Mouse (Mus musculus) forebrain, embryonic 12.5 days (tissue): Measurements from ENCODE around the gene Dmbx1. TPM values are rescaled to one million over a fixed set of nuclear protein-coding genes. Genes with fewer than 3 reads are reported as not detected.

Experiments
- ATAC-seq: fragments of 200-750 bp; cut with Nextera tagmentation; 2 replicates; pipeline ENCODE4 v1.8.0; 2017; ENCODE audit warnings: moderate TSS enrichment; ENCODE audit not compliant: low FRiP score
- H3K27ac ChIP-seq: fragments of 300-500 bp; sonication (generic); 2 replicates; pipeline ENCODE4 v1.5.1; 2016; ENCODE audit warnings: mild to moderate bottlenecking
- H3K27me3 ChIP-seq: fragments of 300-500 bp; sonication (generic); 2 replicates; pipeline ENCODE4 v1.6.1; 2016; ENCODE audit warnings: mild to moderate bottlenecking
- H3K36me3 ChIP-seq: fragments of 300-500 bp; sonication (generic); replicated peaks from 2 replicates; pipeline ENCODE4 v1.6.1; 2016; ENCODE audit warnings: mild to moderate bottlenecking
- H3K4me1 ChIP-seq: fragments of 300-500 bp; sonication (generic); 2 replicates; pipeline ENCODE4 v1.6.1; 2016
- H3K4me2 ChIP-seq: fragments of 300-500 bp; sonication (generic); 2 replicates; pipeline ENCODE4 v1.6.1; 2016; ENCODE audit warnings: mild to moderate bottlenecking, moderate library complexity
- H3K4me3 ChIP-seq: fragments of 300-500 bp; sonication (generic); replicated peaks from 2 replicates; pipeline ENCODE4 v1.5.1; 2016; ENCODE audit warnings: mild to moderate bottlenecking
- H3K9ac ChIP-seq: fragments of 300-500 bp; sonication (generic); 2 replicates; pipeline ENCODE4 v1.6.1; 2016; ENCODE audit warnings: mild to moderate bottlenecking
- H3K9me3 ChIP-seq: fragments of 300-500 bp; sonication (generic); 2 replicates; pipeline ENCODE4 v1.6.1; 2016
- WGBS: fragments of 180-500 bp; shearing (Covaris S2); methylation state at CpG from one replicate; pipeline ENCODE4 v1.1.7; 2016; 5-methylcytosine and 5-hydroxymethylcytosine counted together
- polyA plus RNA-seq: library from polyadenylated mRNA; unstranded; fragments of >200 nt; fragmentation: Nextera tagmentation; extraction: Ambion mirVana; gene quantifications from 2 replicates; pipeline ENCODE4 v1.2.1, GENCODE M21; 2016

The Dmbx1 gene
- polyA plus RNA-seq, 1 experiment from 2014 or later: 0.87 TPM

DNA sequence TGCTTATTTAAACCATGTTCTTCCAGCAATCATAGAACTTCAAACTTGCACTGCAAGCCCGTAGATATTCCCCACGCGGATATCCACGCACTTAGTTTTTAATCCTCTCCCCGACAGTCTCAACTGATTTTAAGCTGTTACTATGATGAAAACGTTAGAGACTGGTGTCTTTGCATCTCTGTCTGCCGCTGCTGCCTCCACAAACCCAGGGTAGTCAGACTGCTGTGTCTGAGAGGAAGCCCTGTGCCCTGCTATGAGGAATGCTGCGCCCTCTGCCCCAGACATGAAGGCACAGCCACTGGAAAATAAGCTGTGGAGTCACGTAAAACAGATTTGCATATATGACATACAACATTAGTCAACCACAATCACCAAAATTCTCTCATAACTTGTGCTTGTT is 60.9 kb downstream of the Dmbx1 start:
- Histone ChIP-seq H3K27me3 (0 out of 2 replicates have a peak, but pooled peaks cover under 1% of the 10 kb centered on the region), H3K4me2 (no peak overlapping the region), H3K36me3 (peaks cover 14% of the 10 kb centered on the region; the same call in 1 of the 2 replicates), H3K9me3 (no peaks in the 10 kb centered on the region), H3K9ac (no peak overlapping the region), H3K4me1 (peaks cover 56% of the 10 kb centered on the region), H3K27ac (no peak overlapping the region), H3K4me3 (no peak overlapping the region)
- WGBS: 35% methylated on average over 9 of the region's 9 CpGs
- ATAC-seq: no peak

DNA sequence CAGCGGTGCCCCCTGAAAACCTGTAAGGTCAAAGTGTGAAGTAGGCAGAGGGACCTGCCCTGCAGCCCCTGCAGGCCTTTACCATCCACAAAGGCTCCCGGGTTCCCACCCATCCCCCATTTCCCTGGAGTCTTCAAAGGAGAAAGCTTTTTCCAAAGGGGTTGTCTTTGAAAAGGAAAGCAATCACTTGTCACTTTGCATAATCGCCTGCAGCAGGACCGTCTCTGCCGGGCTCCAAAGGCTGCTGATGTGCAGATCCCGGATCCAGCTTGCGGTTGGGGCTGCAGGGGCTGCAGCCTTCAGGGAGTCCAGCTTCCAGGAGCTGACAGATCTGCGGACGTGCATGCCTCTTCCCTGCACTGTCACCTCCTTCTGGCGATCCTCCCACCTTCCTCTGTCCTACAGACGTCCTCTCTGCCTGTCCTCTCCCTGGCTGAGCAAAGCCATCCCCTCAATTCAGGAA is 61.5 kb downstream of the Dmbx1 start:
- peak; percentile 57 for ATAC-seq
- WGBS: 1% methylated on average over 11 of the region's 11 CpGs
- H3K9ac ChIP-seq: peak overlapping the region; percentile 36; the same call in 1 of the 2 replicates
- peaks cover 20% of the 10 kb centered on the region; the same call in 1 of the 2 replicates for H3K36me3 ChIP-seq
- no peak overlapping the region for H3K4me3 ChIP-seq
- peak overlapping the region; percentile 45 for H3K4me2 ChIP-seq
- peak overlapping the region; percentile 84 for H3K27ac ChIP-seq
- peaks cover 56% of the 10 kb centered on the region for H3K4me1 ChIP-seq
- no peaks in the 10 kb centered on the region for H3K9me3 ChIP-seq
- H3K27me3 ChIP-seq: no peaks in the 10 kb centered on the region

- Histone ChIP-seq H3K27me3 (no peaks in the 10 kb centered on the region), H3K4me3 (no peak overlapping the region), H3K36me3 (peaks cover 29% of the 10 kb centered on the region), H3K9ac (no peak overlapping the region), H3K4me1 (peaks cover 30% of the 10 kb centered on the region), H3K4me2 (no peak overlapping the region), H3K9me3 (no peaks in the 10 kb centered on the region), H3K27ac (no peak overlapping the region)
- no peak for ATAC-seq
- 77% methylated on average over 3 of the region's 3 CpGs for WGBS
Observed at GRCm38 (mm10) chr4:115873231-115873630, 66.5 kb downstream of the Dmbx1 start.

DNA sequence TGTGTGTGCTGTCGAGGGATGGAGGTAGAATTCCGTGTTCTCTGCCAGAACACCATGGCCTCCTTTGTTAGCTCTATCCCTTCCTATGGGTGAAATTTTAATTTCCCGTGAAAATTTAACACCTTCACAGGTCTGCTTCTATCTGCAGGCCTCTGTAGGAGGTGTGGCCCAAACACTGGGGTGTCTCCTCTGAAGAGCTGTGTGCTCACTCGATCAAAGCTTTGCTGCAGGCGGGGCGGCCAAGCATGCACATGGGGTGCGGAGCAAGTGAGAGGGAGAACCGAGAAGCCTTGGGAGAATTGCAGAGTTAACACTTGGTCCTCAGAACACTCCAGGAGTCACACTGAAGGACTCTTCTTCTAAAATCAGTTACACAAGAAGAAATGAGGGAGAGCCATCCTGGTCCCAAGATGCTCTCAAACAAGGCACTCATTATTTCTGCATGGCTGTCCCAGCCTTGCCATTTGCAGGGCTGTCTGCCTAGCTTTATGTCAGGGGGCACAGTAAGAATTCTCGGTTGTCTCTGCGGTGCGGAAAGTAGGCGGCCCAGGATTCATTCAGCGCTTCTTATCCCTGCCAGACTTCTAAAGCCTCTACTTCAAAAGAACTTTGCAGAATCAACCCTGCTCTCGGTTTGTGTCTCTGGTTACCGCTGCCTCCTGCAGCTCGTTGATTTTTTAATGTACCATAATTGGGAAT is 70.1 kb downstream of the Dmbx1 start:
- WGBS: 13% methylated on average over 16 of the region's 16 CpGs
- Histone ChIP-seq H3K4me1 (peaks cover 17% of the 10 kb centered on the region), H3K4me3 (no peak overlapping the region), H3K4me2 (peak overlapping the region; percentile 13; the same call in 1 of the 2 replicates), H3K9me3 (no peaks in the 10 kb centered on the region), H3K27ac (peak overlapping the region; percentile 58; the same call in 1 of the 2 replicates), H3K9ac (0 out of 2 replicates have a peak overlapping the region, but pooled peaks have one; percentile 21), H3K36me3 (peaks cover 16% of the 10 kb centered on the region), H3K27me3 (0 out of 2 replicates have a peak, but pooled peaks cover 5% of the 10 kb centered on the region)
- ATAC-seq: no peak

Other genes with a start within 250 kb of the Dmbx1 start
- 34.1 and 35.0 TPM in 2 replicates for gene Efcab14, start 202.2 kb downstream of the Dmbx1 start, polyA plus RNA-seq
- 0.50 TPM in 1 of 2 replicates, not detected in the other for gene Tex38, start 158.9 kb downstream of the Dmbx1 start, polyA plus RNA-seq
- 39.5 and 41.0 TPM in 2 replicates for gene Atpaf1, start 155.1 kb downstream of the Dmbx1 start, polyA plus RNA-seq
- 4.2 and 4.6 TPM in 2 replicates for gene Mob3c, start 111.8 kb downstream of the Dmbx1 start, polyA plus RNA-seq
- gene Mknk1, start 100.7 kb downstream of the Dmbx1 start, polyA plus RNA-seq: 25.9 and 27.2 TPM in 2 replicates
- gene Kncn, start 55.5 kb downstream of the Dmbx1 start, polyA plus RNA-seq: not detected in 2 replicates
- gene 6430628N08Rik, start 49.3 kb downstream of the Dmbx1 start, polyA plus RNA-seq: not detected in 2 replicates
- gene Faah, start 78.0 kb upstream of the Dmbx1 start, polyA plus RNA-seq: 3.2 and 3.6 TPM in 2 replicates
- gene Nsun4, start 114.0 kb upstream of the Dmbx1 start, polyA plus RNA-seq: 16.9 and 18.9 TPM in 2 replicates
- 377 and 389 TPM in 2 replicates for gene Uqcrh, start 135.1 kb upstream of the Dmbx1 start, polyA plus RNA-seq
- gene Lrrc41, start 135.3 kb upstream of the Dmbx1 start, polyA plus RNA-seq: 62.0 and 64.2 TPM in 2 replicates
- 61.4 and 63.1 TPM in 2 replicates for gene Rad54l, start 183.8 kb upstream of the Dmbx1 start, polyA plus RNA-seq
- 58.6 and 59.5 TPM in 2 replicates for gene Pomgnt1, start 183.9 kb upstream of the Dmbx1 start, polyA plus RNA-seq
- 2.0 and 2.2 TPM in 2 replicates for gene Lurap1, start 211.4 kb upstream of the Dmbx1 start, polyA plus RNA-seq
- gene Tspan1, start 227.7 kb upstream of the Dmbx1 start, polyA plus RNA-seq: 0.22 TPM in 1 of 2 replicates, not detected in the other
- not detected in 2 replicates for gene 1700042G07Rik, start 233.4 kb upstream of the Dmbx1 start, polyA plus RNA-seq
- gene Gm49337, start 233.5 kb upstream of the Dmbx1 start, polyA plus RNA-seq: not detected in 2 replicates